In genomic region chr2:31689045-31689444, GRCm38 (mm10) we compare ENCODE assay signal across 1 mouse cellular context.
TF ChIP-seq lines count a peak whose summit lies in the region.

No protein-coding gene starts in this region.

TF ChIP-seq in MEL, 35 proteins besides CTCF, POLR2A, EP300 and RAD21 (continued from another document):
- TF ChIP-seq TAL1 (IDR thresholded peaks at IDR 0.05; ENCODE audit: low read length) = peak; percentile 40; the same call in 1 of the 2 replicates
- TF ChIP-seq TBP (IDR thresholded peaks at IDR 0.05; ENCODE audit: low read depth, low read length) = peak; percentile 64
- no peak for TF ChIP-seq MAZ (IDR thresholded peaks at IDR 0.05; ENCODE audit: low read depth, low read length)
- TF ChIP-seq ZMIZ1 (IDR thresholded peaks at IDR 0.05; ENCODE audit: low read depth, low read length) = no peak
- peak; percentile 76 for TF ChIP-seq GATA1 (IDR thresholded peaks at IDR 0.05; ENCODE audit: low read depth, low read length)
- TF ChIP-seq POLR2AphosphoS2 (IDR thresholded peaks at IDR 0.05; ENCODE audit: low read length) = no peak
- TF ChIP-seq HCFC1 (IDR thresholded peaks at IDR 0.05; ENCODE audit: low read depth, low read length) = peak; percentile 48; the same call in 1 of the 2 replicates
- peak; percentile 66 for TF ChIP-seq SIN3A (IDR thresholded peaks at IDR 0.05; ENCODE audit: low read length)
- TF ChIP-seq MYB (IDR thresholded peaks at IDR 0.05; ENCODE audit: low read depth, low read length) = no peak
- no peak for TF ChIP-seq ZKSCAN1 (IDR thresholded peaks at IDR 0.05; ENCODE audit: low read depth, low read length)
- peak; percentile 70; the same call in 1 of the 2 replicates for TF ChIP-seq CHD1 (IDR thresholded peaks at IDR 0.05; ENCODE audit: low read depth, low read length)
- peak; percentile 72 for TF ChIP-seq MXI1 (IDR thresholded peaks at IDR 0.05; ENCODE audit: low read depth, low read length)
- TF ChIP-seq MAX (IDR thresholded peaks at IDR 0.05; ENCODE audit: low read length) = no peak
- TF ChIP-seq MEF2A (IDR thresholded peaks at IDR 0.05; ENCODE audit: extremely low read depth, insufficient replicate concordance, low read depth, low read length, poor library complexity, severe bottlenecking) = no peak
- TF ChIP-seq RCOR1 (IDR thresholded peaks at IDR 0.05; ENCODE audit: low read depth, low read length) = peak; percentile 80
- peak; percentile 67; the same call in 1 of the 2 replicates for TF ChIP-seq TCF12 (IDR thresholded peaks at IDR 0.05; ENCODE audit: low read depth, low read length)
TF ChIP-seq in MEL: peak in this region for 12.
